Mouse (Mus musculus): ENCODE measurements around the gene Myo18b. TPM values are rescaled to one million over a fixed set of nuclear protein-coding genes. Genes with fewer than 3 reads are reported as not detected.

Myo18b gene
- polyA plus RNA-seq, 1 experiment from 2014 or later = 0.87 TPM

GRCm38 (mm10) chr5:112643533-112644272, 252.5 kb downstream of the Myo18b start:
- Histone ChIP-seq H3K9me3 (ENCODE audit: control insufficient read depth, low read length) (no peaks in the 10 kb centered on the region), H3K4me2 (ENCODE audit: low read length) (peak overlapping the region; percentile 18), H3K9ac (replicated peaks; ENCODE audit: low read length) (no peak overlapping the region; the same call in 1 of the 2 replicates), H3K36me3 (ENCODE audit: control insufficient read depth, insufficient read depth, low read length) (no peaks in the 10 kb centered on the region), H3K27ac (replicated peaks; ENCODE audit: low read depth, low read length) (peak overlapping the region; percentile 62), H3K27me3 (ENCODE audit: control insufficient read depth, insufficient read depth, low read length) (no peaks in the 10 kb centered on the region), H3K4me3 (replicated peaks; ENCODE audit: low read depth, low read length) (no peak overlapping the region), H3K4me1 (ENCODE audit: control insufficient read depth, insufficient read depth, low read length) (peaks cover 10% of the 10 kb centered on the region)
- ATAC-seq (ENCODE audit: low FRiP score, low TSS enrichment) = peak; percentile 64; the same call in 1 of the 2 replicates
- DNase-seq = peak; percentile 80
- WGBS = 23% methylated on average over 20 of the region's 20 CpGs

DNA sequence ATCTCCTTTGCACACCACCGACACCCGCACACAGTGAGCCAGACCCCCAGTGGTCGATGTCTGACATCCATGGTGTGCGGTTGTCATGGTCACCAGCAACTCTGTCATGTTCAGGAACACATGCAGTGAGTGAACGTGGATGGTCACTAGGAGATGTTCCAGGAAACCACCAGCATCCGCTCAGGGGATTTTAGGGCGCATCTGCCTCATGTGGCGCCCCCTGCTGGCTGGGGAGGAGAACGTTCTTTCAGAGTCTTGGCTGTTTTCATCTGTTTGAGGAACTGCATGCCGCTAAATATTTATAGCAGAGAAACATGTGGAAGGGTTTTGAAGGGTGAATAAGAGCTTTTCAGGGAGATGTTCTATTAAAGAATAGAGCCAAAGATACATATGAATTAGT, 253.4 kb downstream of the Myo18b start:
- Histone ChIP-seq H3K27ac (replicated peaks; ENCODE audit: low read depth, low read length) (no peak overlapping the region), H3K4me1 (ENCODE audit: control insufficient read depth, insufficient read depth, low read length) (peaks cover 10% of the 10 kb centered on the region), H3K27me3 (ENCODE audit: control insufficient read depth, insufficient read depth, low read length) (no peaks in the 10 kb centered on the region), H3K36me3 (ENCODE audit: control insufficient read depth, insufficient read depth, low read length) (no peaks in the 10 kb centered on the region), H3K9ac (replicated peaks; ENCODE audit: low read length) (no peak overlapping the region), H3K4me3 (replicated peaks; ENCODE audit: low read depth, low read length) (no peak overlapping the region), H3K4me2 (ENCODE audit: low read length) (no peak overlapping the region), H3K9me3 (ENCODE audit: control insufficient read depth, low read length) (no peaks in the 10 kb centered on the region)
- no peak for DNase-seq
- WGBS = 60% methylated on average over 10 of the region's 10 CpGs
- ATAC-seq (ENCODE audit: low FRiP score, low TSS enrichment) = no peak

GRCm38 (mm10) chr5:112641770-112642169, 254.4 kb downstream of the Myo18b start:
- no peak overlapping the region for H3K9ac ChIP-seq (replicated peaks; ENCODE audit: low read length)
- H3K4me3 ChIP-seq (replicated peaks; ENCODE audit: low read depth, low read length) = no peak overlapping the region
- ATAC-seq (ENCODE audit: low FRiP score, low TSS enrichment) (no peak), DNase-seq (no peak)
- H3K4me2 ChIP-seq (ENCODE audit: low read length) = no peak overlapping the region
- H3K9me3 ChIP-seq (ENCODE audit: control insufficient read depth, low read length) = no peaks in the 10 kb centered on the region
- peaks cover 10% of the 10 kb centered on the region for H3K4me1 ChIP-seq (ENCODE audit: control insufficient read depth, insufficient read depth, low read length)
- H3K27me3 ChIP-seq (ENCODE audit: control insufficient read depth, insufficient read depth, low read length) = no peaks in the 10 kb centered on the region
- H3K27ac ChIP-seq (replicated peaks; ENCODE audit: low read depth, low read length) = no peak overlapping the region
- no peaks in the 10 kb centered on the region for H3K36me3 ChIP-seq (ENCODE audit: control insufficient read depth, insufficient read depth, low read length)

- Histone ChIP-seq H3K9ac (replicated peaks; ENCODE audit: low read length) (0 out of 2 replicates have a peak overlapping the region, but pooled peaks have one; percentile 22), H3K27me3 (ENCODE audit: control insufficient read depth, insufficient read depth, low read length) (no peaks in the 10 kb centered on the region), H3K27ac (replicated peaks; ENCODE audit: low read depth, low read length) (0 out of 2 replicates have a peak overlapping the region, but pooled peaks have one; percentile 20), H3K4me1 (ENCODE audit: control insufficient read depth, insufficient read depth, low read length) (peaks cover 10% of the 10 kb centered on the region), H3K4me3 (replicated peaks; ENCODE audit: low read depth, low read length) (no peak overlapping the region), H3K9me3 (ENCODE audit: control insufficient read depth, low read length) (no peaks in the 10 kb centered on the region), H3K36me3 (ENCODE audit: control insufficient read depth, insufficient read depth, low read length) (no peaks in the 10 kb centered on the region), H3K4me2 (ENCODE audit: low read length) (peak overlapping the region; percentile 24; the same call in 1 of the 2 replicates)
- WGBS = 6% methylated on average over 20 of the region's 20 CpGs
- no peak for DNase-seq
- no peak for ATAC-seq (ENCODE audit: low FRiP score, low TSS enrichment)
Measured at GRCm38 (mm10) chr5:112641131-112641530, 255.0 kb downstream of the Myo18b start.

GRCm38 (mm10) chr5:112640651-112641050, 255.5 kb downstream of the Myo18b start:
- Histone ChIP-seq H3K4me1 (ENCODE audit: control insufficient read depth, insufficient read depth, low read length) (peaks cover 10% of the 10 kb centered on the region), H3K27me3 (ENCODE audit: control insufficient read depth, insufficient read depth, low read length) (no peaks in the 10 kb centered on the region), H3K27ac (replicated peaks; ENCODE audit: low read depth, low read length) (no peak overlapping the region), H3K9ac (replicated peaks; ENCODE audit: low read length) (no peak overlapping the region), H3K4me3 (replicated peaks; ENCODE audit: low read depth, low read length) (no peak overlapping the region), H3K4me2 (ENCODE audit: low read length) (peak overlapping the region; percentile 24; the same call in 1 of the 2 replicates), H3K9me3 (ENCODE audit: control insufficient read depth, low read length) (no peaks in the 10 kb centered on the region), H3K36me3 (ENCODE audit: control insufficient read depth, insufficient read depth, low read length) (no peaks in the 10 kb centered on the region)
- DNase-seq (no peak), ATAC-seq (ENCODE audit: low FRiP score, low TSS enrichment) (no peak)
- WGBS = 23% methylated on average over 13 of the region's 13 CpGs

Other genes with a start within 250 kb of the Myo18b start
- gene Grk3, start 119.4 kb upstream of the Myo18b start, polyA plus RNA-seq (2014; fragmentation: Nextera tagmentation; extraction: Ambion mirVana) = 16.3 and 18.7 TPM in 2 replicates
- not detected in 2 replicates for gene Crybb2, start 173.8 kb upstream of the Myo18b start, polyA plus RNA-seq (2014; fragmentation: Nextera tagmentation; extraction: Ambion mirVana)
- gene Crybb3, start 185.2 kb upstream of the Myo18b start, polyA plus RNA-seq (2014; fragmentation: Nextera tagmentation; extraction: Ambion mirVana) = 0.70 and 0.77 TPM in 2 replicates